Mouse (Mus musculus) stomach, postnatal 0 days (tissue): ENCODE measurements around the gene Hnrnpu.
A peak's percentile ranks its signal among the peaks of the same experiment; 100 is the strongest.

Source experiments
- CTCF ChIP-seq: IDR thresholded peaks from 2 replicates; pipeline ENCODE4 v1.5.1; 2016; ENCODE audit warnings: antibody characterized with exemption, low read depth, mild to moderate bottlenecking, moderate library complexity
- EP300 ChIP-seq: optimal IDR thresholded peaks from 2 replicates; pipeline ENCODE3; 2016; ENCODE audit warnings: antibody characterized with exemption

DNA sequence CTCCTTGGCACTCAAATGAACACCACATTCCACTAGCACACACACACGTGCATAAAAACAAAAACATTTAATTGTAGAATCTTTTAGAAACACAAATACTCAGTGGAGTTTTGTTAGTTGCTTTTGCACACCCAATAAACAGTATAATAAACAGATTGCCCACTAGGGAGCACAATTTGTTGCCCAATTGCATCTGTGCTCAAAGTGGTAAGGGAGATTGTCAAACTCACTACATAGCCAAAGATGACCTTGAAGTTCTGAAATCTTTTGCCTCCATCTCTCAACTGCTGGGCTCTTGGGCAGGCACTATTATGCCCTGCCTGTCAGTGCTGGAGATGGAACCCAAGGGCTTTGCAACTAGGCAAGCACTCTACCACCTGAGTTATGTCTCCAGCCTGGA, 27.5 kb downstream of the Hnrnpu start:
- peak; percentile 36 for TF ChIP-seq CTCF
- no peak for TF ChIP-seq EP300
